Mouse (Mus musculus): ENCODE measurements around the gene Abhd12.

- TF ChIP-seq POLR2A (IDR thresholded peaks at IDR 0.05; ENCODE audit: borderline replicate concordance, extremely low read depth, low read depth, low read length) = no peak
- TF ChIP-seq CTCF (IDR thresholded peaks at IDR 0.05; ENCODE audit: insufficient read depth, low read length) = no peak
Observed at GRCm38 (mm10) chr2:150910295-150910881, 5.8 kb upstream of the Abhd12 start.

Measured in lung, adult 2 months (tissue).